Mouse (Mus musculus): ENCODE measurements around the gene Ppargc1a.
A peak's percentile ranks its signal among the peaks of the same experiment; 100 is the strongest.

Ppargc1a gene

DNA sequence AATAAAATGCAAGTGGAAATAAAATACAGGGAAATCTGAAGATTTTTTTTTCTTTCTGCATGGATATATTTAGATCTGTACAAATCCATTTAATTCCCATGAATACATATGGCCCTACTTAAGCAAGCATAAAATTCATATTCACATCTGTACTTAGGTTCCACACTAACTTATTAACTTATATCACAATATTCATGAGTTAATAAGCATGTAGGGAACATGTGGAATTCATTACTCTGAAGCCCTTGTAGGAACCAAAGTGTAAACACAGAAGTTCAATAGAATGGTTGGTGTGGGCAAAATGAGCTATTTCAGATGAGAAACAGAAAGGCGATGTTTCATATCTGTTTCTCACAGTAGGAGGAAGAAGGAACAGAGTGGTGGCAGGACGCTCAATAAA lies 62.9 kb downstream of the Ppargc1a start:
- no peak for DNase-seq (ENCODE audit: low read depth, low spot score)

DNA sequence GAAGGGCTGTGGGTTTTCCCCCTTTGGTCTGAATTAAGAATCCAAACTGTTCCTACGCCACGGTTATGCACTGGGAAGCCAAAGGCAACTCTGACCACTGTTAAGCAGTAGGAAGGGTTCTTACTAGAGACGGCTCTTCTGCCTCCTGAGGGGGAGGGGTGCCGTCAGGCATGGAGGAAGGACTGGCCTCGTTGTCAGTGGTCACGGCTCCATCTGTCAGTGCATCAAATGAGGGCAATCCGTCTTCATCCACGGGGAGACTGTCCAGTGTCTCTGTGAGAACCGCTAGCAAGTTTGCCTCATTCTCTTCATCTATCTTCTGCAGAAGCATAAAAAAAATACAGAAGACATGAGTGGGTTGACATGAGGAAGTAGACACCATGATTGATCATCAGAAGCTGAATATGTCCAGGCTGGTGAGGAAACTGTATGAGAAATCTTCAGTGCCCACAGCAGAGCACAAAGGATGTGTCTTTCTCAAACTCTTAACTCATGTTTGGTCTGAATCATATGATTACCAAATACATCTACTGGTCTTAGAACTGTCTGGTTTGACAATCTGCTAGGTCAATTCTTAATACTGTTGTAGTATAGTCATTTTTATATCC lies 69.5 kb downstream of the Ppargc1a start:
- DNase-seq (ENCODE audit: low read depth, low spot score): no peak

DNA sequence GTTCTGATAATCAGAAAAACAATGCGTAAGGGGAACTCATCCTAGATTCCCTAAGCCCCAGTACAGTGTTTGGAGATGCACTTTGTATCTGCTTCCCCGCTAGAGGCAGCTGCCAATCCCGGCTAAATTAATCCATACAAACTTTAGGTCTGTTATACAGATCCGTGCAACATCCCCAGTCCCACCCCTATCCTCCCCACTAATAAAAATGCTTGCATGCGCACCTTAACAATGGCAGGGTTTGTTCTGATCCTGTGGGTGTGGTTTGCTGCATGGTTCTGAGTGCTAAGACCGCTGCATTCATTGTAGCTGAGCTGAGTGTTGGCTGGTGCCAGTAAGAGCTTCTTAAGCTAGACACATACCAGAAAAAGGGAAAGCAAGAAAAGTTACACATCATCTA lies 72.1 kb downstream of the Ppargc1a start:
- DNase-seq (ENCODE audit: low read depth, low spot score): no peak

DNA sequence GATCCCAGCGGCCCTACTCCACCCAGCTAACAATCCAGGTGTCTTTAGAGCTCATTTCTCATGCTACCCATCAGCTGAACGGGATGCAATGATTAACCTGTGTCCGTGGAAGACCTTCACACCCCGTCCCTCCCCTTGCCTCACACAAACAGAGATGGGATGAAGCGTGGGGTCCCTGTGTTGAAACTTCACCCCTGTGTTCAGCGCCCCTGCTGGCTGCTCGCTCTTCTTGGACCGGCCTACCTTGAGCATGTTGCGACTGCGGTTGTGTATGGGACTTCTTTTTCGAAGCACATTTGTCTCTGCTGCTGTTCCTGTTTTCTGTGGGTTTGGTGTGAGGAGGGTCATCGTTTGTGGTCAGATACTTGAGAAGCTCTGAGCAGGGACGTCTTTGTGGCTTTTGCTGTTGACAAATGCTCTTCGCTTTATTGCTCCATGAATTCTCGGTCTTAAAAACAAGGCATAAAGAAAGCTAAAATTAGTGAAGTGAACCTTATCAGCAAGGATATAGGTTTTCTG lies 73.1 kb downstream of the Ppargc1a start:
- DNase-seq (ENCODE audit: low read depth, low spot score): no peak

DNA sequence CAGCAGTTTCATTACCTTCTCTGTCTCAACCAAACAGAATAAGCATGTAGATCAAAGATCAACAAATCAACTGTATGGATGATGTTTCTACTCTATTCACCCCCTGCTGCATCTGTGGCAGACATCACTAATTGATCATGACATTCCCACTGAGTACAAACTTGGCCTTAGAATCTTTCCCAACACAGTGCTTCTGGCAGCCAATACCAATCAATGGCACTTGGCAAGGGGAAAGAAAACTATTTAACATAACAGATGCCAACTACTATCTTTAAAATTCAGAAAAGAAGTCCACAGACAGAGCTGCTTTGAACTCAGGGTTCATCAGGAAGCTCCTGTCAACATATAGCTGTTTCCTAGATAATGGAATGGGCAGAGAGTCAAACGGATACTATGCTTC lies 83.8 kb downstream of the Ppargc1a start:
- no peak for DNase-seq (ENCODE audit: low read depth, low spot score)

DNA sequence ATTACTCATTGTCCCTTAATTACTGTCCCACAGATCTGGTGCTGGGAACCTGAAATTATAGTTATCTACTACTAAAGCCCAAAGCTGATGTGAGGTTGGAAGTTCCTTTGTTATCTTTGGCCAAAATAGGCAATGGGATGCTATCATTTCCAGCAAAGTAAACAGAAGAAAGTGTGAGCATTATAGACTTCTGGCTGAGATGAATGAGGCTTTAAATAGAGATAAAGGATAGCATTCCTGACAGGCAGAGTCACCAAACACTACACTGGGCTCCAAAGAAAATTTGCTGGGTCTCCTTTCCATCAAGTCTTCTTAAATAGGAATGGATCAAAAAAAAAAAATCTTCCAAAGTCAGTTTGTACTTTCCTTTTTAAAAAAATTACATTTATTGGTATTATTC lies 87.7 kb downstream of the Ppargc1a start:
- no peak for DNase-seq (ENCODE audit: low read depth, low spot score)

DNA sequence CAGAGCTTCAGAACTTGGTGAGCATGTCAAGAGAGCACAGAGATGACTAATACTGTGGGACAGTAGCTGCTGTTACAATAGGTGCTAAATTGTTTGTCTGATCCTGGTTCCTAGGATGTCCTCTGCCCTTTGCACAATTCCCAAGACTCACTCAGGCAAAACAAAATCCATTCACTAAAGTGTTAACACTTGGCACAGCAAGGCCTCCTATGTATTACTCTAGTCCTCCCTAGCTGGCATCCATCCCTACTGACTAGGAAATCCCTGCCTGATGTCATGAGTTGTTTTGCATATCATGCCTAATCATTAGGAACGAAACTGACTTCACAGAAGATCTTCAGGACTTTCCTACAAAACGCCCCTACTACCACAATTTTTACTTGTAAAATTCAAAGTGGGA lies 88.1 kb downstream of the Ppargc1a start:
- no peak for DNase-seq (ENCODE audit: low read depth, low spot score)

DNA sequence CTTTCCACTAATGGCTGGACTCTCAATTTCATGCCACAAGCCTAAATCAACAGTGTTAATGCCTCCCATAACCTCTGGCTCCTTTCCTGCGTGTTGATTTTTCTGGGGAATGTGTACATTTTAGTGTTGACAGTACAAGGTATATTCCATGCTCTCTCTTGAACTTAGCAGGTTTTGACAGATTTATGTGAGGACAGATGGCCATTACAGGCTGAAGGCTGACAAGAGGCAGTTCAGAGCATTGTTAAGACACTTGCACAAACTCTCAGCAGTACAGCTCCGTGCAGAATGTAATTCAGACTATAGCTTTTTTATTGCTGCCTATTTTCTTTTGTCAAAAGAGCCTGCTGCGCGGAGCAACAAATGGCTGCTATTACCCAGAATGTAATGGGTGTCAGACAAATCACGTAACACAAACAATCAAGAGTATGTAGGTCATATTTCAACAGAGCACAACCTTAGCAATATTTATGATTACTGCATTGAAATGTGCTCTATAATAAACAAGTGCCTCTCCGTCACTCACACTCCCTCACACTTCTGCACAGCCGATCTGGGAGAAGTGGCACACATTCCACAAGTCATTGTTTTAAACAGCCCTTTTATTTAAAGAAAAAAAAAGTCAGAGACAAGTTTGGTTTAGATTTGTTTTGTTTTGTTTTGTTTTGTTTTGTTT lies 89.1 kb downstream of the Ppargc1a start:
- no peak for DNase-seq (ENCODE audit: low read depth, low spot score)

DNA sequence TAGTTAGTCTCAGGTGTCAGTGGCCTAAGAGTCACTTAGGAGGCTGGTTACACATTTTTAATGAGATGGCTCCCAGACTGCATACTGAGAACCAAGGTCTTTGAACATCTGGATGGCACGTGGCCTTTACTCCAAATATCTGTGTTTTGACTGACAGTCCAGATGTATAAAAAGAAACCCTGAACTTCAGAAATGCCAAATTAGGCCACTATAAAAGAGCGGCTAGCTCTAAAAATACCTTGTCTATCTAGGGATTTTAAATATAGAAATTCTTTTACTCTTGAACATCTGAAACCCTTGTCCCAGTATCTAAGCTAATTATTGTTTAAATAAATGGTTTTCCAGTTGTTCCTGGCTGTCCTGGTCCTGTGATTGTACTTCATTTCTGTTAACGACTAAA lies 90.4 kb downstream of the Ppargc1a start:
- DNase-seq (ENCODE audit: low read depth, low spot score): no peak

DNA sequence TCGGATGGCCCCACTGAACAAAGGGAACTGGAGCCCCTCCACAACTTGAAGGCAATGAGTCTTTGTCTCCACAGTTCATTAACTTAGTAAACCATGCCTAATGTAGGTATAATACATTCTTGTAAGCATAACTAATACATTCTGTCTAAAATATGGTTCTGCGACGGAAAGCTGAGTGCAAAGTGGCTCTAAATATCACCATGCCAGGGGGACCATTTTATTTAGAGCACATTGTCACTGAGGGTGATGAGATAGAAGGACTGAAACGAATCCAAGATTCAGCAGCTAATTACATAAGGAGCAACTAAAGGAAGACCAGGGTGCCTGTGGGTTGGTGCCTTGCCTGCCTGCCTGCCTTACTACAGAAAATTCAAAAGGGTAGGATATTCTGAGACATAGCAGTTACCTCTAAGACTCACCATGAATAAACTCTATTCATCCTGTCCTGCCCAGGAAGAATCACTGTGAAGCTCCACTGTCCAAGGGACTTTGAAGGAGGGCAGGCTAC lies 92.4 kb downstream of the Ppargc1a start:
- DNase-seq (ENCODE audit: low read depth, low spot score): no peak

DNA sequence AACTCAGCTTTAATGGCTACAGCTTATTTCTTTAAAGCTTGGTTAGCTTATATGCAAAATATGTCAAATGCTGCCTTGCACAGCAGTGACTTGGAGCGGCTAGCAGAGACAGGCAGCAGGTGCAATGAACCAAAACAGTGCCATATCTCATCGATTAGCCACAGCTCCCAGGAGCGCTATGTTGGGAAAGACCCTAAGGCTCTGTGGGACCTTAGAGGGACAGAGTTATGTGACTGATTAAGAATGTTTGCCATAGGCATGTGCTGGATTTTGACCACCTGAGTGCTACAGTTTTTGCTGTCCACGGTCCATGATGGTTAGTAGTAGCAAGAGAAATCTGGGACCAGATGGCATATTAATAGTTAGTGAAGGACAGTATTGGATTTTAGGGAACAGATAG lies 95.9 kb downstream of the Ppargc1a start:
- no peak for DNase-seq (ENCODE audit: low read depth, low spot score)

DNA sequence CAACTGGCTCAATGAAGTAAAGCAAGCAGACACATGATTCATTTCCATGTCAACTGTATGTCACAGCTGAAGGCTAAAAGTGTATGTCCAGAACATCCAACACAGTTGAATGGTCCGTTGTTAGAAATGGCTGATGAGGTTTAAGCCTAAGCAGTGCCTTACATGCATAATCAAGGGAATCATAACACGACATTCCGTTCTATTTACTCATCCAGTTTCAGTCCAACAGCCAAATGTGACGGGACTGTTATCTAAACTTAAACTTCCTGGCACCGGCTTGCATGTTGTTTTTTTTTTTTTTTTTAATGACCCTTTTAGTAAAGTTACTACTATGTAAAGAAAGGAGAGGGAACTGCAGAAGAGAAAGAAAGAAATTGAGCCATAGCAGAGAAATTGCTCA lies 101.5 kb downstream of the Ppargc1a start:
- no peak for DNase-seq (ENCODE audit: low read depth, low spot score)

DNA sequence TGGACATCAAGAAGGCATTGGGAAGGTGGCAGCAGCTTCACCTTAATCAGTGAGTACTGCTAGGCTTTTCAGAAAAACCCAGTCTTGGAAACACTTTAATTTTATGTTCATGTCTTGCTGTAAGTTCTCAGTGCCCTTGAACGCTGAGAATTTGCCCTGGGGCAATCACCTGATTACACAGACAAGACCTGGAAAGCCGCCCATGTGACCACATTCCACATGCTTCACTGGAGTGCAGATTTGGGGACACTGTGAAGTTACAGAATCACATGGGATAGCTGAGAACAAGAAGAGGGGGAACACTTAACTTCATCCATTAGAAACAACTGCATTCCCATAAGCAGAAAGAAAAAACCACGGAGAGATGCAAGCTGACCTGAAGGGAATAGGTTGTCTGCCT lies 115.5 kb downstream of the Ppargc1a start:
- no peak for DNase-seq (ENCODE audit: low read depth, low spot score)

DNA sequence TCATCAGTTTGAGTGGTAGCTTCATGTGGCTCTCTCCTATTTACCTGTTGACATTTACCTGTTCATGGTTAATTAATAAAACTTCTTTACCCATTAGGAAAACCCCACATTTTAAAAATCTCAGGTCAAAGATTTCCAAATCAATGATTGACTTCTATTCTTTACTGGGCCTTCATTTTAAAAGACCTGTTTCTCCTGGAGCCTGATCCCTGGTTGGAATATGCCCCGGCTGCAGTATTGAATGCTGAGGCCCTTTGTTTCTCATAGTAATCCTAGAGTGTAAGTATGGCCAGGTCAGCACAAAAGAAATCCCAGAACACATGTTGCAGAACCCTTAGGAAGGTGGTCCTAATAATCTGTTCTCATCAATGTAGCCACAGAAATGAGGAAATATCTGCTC lies 119.9 kb downstream of the Ppargc1a start:
- no peak for DNase-seq (ENCODE audit: low read depth, low spot score)

DNA sequence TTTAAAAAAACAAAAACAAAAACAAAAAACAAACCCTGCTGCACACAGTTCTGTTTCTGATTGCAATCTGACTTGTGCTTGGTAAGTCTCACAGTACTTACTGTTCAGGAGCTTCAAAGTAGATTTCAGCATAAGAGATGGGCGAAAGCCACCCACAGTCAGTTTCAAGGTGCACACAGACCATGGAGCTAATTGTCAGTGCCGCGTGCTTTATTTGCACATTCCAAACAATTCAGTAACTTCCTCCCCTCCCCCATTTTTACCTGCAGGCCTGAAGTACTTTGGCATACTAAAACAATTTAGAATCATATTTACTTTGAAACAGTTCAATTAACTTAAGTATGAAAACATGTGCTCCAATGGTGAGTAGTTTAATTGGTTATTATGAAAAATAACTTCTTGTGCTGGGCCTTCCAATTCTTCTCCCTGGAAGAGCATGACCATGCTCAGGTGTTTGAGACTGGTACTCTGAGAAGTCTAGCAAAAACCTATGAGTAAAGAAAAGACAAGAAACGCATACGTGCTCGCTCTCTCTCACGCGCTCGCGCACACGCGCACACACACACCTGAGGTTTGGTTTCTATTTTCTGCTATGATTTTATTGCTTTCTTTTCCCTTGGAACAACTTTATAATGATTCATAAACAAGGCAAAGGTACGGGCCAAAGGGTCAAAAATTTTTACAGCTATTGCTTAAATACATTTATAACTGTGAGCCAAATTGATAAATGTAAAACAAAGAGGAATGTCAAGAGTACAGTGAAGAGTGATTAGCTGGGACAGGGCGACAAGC lies 121.0 kb downstream of the Ppargc1a start:
- DNase-seq (ENCODE audit: low read depth, low spot score): no peak

DNA sequence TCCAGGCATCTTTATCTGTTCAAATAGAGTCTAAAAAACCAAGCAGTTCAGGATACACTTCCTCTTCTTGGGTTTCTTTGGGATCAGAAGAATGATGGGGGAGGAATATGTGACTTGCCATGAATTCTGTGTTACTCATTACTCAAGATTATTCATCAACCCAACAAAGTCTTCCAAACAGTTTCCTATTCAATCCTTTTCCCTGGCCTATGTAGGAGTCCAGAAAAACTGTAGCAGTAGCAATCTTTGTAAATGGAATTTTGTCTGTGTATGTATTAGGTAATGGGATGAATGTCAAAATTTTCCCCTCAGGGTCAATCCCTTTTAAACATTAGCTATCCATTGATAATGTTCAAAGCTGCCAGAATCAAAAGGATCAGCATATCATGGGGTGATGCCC lies 121.8 kb downstream of the Ppargc1a start:
- DNase-seq (ENCODE audit: low read depth, low spot score): no peak

DNA sequence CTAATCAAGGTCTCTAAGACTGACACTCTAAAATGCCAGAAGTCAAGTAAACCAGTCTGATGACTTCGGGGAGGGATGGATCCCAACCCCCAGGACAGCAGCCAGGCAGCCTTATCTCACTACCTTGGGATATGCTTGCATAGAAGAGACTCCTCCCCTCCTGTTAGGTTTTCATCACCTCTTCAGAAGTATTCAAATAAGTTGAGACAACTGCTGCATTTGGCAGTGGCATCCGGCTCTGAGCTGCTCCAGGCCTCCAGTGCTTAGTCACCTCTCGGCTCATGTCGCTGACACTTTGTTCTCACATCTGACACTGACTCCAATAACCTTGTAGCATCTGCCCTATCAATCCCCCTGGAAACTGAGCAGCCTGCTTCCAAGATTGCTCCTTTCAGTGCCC lies 127.8 kb downstream of the Ppargc1a start:
- DNase-seq (ENCODE audit: low read depth, low spot score): no peak

DNA sequence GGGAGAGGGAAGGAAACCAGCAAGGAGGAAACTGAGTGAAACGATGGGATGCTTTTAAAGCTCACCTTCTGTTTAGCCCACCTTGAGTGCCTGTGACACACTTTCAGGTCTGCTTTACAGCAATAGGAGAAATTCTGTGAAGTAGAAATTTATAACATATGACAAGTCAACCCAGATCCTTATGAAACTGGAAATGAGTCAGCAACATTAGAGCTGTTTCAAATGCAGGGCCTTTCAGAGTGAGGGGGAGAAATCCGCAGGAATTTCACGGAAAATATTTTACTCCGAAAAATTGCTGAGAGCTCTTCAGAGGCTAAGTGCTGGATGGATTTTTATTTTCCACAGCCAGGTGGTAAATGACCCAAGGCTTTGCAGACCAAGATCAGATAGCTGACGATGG lies 133.6 kb downstream of the Ppargc1a start:
- DNase-seq (ENCODE audit: low read depth, low spot score): no peak

DNA sequence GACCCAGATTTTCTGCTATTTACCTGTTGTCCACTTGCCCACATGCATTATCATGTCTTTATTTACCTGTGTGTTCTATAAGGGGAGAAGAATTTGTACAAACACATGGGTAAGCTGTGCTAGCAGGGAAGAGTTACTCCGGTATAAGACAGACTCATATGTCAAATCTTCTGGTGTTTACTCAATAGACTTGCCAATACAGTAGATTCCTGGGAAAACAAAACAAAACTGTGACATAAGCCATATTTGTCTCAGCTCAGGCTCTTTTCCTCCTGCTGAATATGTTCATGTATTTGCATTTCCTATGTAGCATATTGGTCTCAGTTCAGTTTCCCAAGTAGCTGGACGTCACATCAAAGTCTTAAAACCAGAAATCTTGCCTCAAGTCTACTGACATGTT lies 135.0 kb downstream of the Ppargc1a start:
- peak; percentile 50 for DNase-seq (ENCODE audit: low read depth, low spot score)

DNA sequence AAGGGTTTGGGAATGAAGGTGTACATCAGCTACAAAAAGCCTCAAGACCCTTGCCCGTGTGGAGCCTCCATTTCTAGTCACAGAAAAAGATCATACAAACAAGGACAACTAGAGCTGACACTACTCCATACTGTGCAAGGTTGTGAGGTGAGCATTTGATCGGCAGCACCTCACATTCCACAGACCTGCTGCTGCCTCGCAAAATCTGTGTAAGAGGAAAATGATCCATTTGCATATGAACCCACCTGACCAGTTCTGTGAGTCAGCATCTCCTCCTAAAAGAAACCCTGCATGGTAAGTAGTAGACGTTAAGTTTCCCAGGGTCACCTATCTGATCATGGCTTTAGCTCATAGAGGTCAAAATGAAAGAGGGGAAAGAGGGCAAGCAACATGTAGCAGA lies 135.5 kb downstream of the Ppargc1a start:
- DNase-seq (ENCODE audit: low read depth, low spot score): no peak

DNA sequence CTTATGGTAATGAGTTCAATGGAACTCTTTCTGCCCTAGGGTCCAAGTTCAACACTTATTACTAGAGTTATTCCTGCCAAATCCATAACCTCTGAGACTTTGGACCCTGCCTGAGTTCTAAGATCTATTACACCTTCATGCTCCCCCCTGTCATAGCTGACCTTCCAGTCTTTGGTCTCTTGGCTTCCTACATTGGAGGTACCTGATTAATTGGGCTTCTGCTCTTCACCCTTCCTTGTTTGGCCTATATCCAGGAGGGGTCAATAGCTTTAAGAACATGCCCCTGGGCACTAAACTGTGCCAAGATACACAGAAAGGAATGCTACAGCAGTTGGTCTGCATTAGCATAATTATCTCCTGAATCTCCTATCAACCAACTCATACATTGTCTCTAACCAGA lies 141.1 kb downstream of the Ppargc1a start:
- DNase-seq (ENCODE audit: low read depth, low spot score): no peak

DNA sequence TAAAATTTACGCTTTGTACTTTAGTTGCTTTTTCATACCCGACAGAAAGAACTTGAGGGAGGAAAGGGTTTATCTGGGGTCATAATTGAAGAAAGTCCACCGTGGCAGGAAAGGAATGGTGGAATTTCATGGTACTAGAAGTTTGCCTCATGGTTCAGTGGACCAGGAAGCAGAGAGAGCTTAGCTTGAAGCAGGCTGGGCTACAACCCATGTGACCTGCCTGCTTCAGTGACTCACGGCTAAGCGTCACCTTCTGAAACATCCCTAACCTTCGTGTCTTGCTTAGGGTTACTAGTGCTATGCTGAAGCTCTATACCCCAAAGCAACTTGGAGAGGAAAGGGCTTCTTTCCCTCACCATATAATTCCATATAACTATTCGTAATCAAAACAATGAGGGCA lies 151.1 kb downstream of the Ppargc1a start:
- DNase-seq (ENCODE audit: low read depth, low spot score): no peak

DNA sequence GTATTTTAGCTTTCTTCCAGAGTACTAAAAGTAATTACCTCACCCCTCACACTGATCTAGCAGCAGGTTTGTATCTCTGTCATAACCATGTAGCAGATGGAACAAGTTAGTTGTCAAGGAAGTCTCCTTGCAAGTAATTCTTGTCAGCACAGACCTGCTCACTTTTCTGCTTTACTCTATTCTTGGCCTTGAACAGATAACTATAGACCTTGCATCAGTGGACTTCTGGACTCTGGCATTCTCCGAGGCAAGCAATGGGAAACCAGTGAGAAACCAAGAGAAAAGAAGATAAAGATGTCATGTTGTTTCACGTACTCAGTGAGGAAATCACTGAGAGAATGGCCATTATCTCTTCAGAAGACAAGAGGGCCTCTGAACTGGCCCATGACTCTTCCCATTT lies 152.1 kb downstream of the Ppargc1a start:
- no peak for DNase-seq (ENCODE audit: low read depth, low spot score)

Measured in brain, embryonic 18.5 days (tissue).